Mouse (Mus musculus) liver, embryonic 15.5 days (tissue): Measurements from ENCODE around the gene Rabgap1l. TPM values are rescaled to one million over a fixed set of nuclear protein-coding genes. Genes with fewer than 3 reads are reported as not detected.

ENCODE experiments used
- ATAC-seq: fragments of 200-750 bp; cut with Nextera tagmentation; 2 replicates; pipeline ENCODE4 v1.8.0; 2017; ENCODE audit warnings: moderate number of reproducible peaks, mild to moderate bottlenecking, moderate library complexity; ENCODE audit not compliant: insufficient read depth
- H3K27ac ChIP-seq: fragments of 300-500 bp; sonication (generic); replicated peaks from 2 replicates; pipeline ENCODE4 v1.5.1; 2015; ENCODE audit warnings: mild to moderate bottlenecking, inconsistent platforms
- H3K27me3 ChIP-seq: fragments of 300-500 bp; sonication (generic); 2 replicates; pipeline ENCODE4 v1.6.1; 2015; ENCODE audit warnings: mild to moderate bottlenecking, inconsistent platforms
- H3K36me3 ChIP-seq: fragments of 300-500 bp; sonication (generic); replicated peaks from 2 replicates; pipeline ENCODE4 v1.6.1; 2015; ENCODE audit warnings: moderate library complexity, mild to moderate bottlenecking, inconsistent platforms
- H3K4me1 ChIP-seq: fragments of 300-500 bp; sonication (generic); replicated peaks from 2 replicates; pipeline ENCODE4 v1.6.1; 2015; ENCODE audit warnings: inconsistent platforms
- H3K4me2 ChIP-seq: fragments of 300-500 bp; sonication (generic); 2 replicates; pipeline ENCODE4 v1.6.1; 2015; ENCODE audit warnings: moderate library complexity, mild to moderate bottlenecking, inconsistent platforms
- H3K4me3 ChIP-seq: fragments of 300-500 bp; sonication (generic); replicated peaks from 2 replicates; pipeline ENCODE4 v1.5.1; 2015; ENCODE audit warnings: mild to moderate bottlenecking, inconsistent platforms
- H3K9ac ChIP-seq: fragments of 300-500 bp; sonication (generic); 2 replicates; pipeline ENCODE4 v1.6.1; 2015; ENCODE audit warnings: moderate library complexity, mild to moderate bottlenecking, inconsistent platforms
- H3K9me3 ChIP-seq: fragments of 300-500 bp; sonication (generic); replicated peaks from 2 replicates; pipeline ENCODE4 v1.6.1; 2016; ENCODE audit warnings: inconsistent platforms
- WGBS: fragments of 180-500 bp; shearing (Covaris S2); methylation state at CpG from one replicate; pipeline ENCODE4 v1.1.7; 2015; ENCODE audit warnings: mixed read lengths; ENCODE audit not compliant: insufficient replicate concordance; 5-methylcytosine and 5-hydroxymethylcytosine counted together
- polyA plus RNA-seq: library from polyadenylated mRNA; unstranded; fragments of >200 nt; fragmentation: Nextera tagmentation; extraction: Ambion mirVana; gene quantifications from 2 replicates; pipeline ENCODE4 v1.2.1, GENCODE M21; 2015

The Rabgap1l gene
- polyA plus RNA-seq, 1 experiment from 2014 or later: 26.7 TPM

DNA sequence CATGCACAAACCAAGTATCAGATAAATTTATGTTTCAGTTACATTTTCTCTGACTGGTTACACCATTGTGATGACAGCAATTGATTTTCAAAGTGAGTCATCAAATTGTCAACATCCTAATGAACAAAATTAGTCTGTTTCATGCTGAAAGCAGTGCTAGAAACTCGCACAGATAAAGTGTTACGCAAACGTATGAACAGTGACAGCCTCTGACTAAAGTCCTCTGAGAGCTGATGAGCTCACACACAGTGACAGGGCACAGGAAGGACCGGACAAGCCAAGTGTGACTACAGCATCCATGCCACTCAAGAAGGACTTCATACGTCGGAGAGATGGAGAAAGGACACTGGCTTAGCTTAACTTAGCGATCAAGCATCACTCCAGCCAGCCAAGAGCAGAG lies 419.7 kb downstream of the Rabgap1l start:
- Histone ChIP-seq H3K4me2 (no peak overlapping the region), H3K36me3 (no peaks in the 10 kb centered on the region), H3K9me3 (no peaks in the 10 kb centered on the region), H3K27me3 (no peaks in the 10 kb centered on the region), H3K4me3 (no peak overlapping the region), H3K4me1 (0 out of 2 replicates have a peak, but pooled peaks cover 4% of the 10 kb centered on the region), H3K27ac (no peak overlapping the region), H3K9ac (no peak overlapping the region)
- 66% methylated on average over 7 of the region's 7 CpGs for WGBS
- ATAC-seq: peak; percentile 54; the same call in 1 of the 2 replicates

DNA sequence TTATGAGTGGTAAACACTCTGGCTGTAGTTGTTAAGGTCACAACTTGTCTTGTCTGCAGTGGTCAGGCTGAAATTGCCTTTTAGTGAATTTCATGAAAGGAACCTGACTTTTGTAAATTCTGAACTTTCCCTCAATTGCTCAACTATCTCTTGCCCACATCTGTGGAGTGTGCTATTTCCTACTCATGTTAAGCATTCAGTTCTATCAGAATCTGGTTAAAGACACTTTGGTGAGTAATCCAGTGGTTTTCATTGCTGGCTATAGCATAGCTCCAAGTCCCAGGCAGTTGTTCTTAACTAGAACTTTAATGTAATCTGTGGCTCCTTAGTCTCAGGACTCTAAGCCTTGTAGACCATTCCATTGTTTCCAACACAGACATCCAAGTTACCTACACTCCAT lies 421.3 kb downstream of the Rabgap1l start:
- no peak overlapping the region for H3K27ac ChIP-seq
- no peaks in the 10 kb centered on the region for H3K36me3 ChIP-seq
- H3K4me3 ChIP-seq: no peak overlapping the region
- no peak for ATAC-seq
- H3K4me1 ChIP-seq: 0 out of 2 replicates have a peak, but pooled peaks cover 4% of the 10 kb centered on the region
- H3K9me3 ChIP-seq: no peaks in the 10 kb centered on the region
- H3K4me2 ChIP-seq: no peak overlapping the region
- no peaks in the 10 kb centered on the region for H3K27me3 ChIP-seq
- no peak overlapping the region for H3K9ac ChIP-seq

DNA sequence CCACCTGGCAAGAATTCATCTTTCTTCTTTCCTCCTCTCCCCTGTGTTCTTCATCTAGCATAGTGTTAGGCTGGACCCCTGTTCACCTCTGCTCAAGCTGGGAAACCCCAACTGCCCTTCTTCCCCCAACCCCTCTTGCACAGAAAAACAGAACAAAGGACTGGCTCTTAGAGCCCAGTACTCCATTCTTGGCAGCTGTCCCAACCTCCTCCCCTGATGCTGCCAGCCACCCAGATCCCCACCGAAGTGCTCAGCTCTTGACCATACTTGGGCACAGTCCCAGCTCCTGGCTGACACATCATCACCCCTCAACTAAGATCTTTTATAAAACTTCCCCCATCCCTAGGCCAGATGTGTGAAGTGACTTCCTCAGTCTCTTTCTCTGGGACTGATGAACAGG lies 422.5 kb downstream of the Rabgap1l start:
- H3K4me1 ChIP-seq: 0 out of 2 replicates have a peak, but pooled peaks cover 4% of the 10 kb centered on the region
- H3K27ac ChIP-seq: no peak overlapping the region
- H3K27me3 ChIP-seq: no peaks in the 10 kb centered on the region
- H3K36me3 ChIP-seq: no peaks in the 10 kb centered on the region
- no peak for ATAC-seq
- no peak overlapping the region for H3K4me3 ChIP-seq
- no peaks in the 10 kb centered on the region for H3K9me3 ChIP-seq
- H3K9ac ChIP-seq: no peak overlapping the region
- 82% methylated on average over 1 of the region's 1 CpGs for WGBS
- H3K4me2 ChIP-seq: no peak overlapping the region

DNA sequence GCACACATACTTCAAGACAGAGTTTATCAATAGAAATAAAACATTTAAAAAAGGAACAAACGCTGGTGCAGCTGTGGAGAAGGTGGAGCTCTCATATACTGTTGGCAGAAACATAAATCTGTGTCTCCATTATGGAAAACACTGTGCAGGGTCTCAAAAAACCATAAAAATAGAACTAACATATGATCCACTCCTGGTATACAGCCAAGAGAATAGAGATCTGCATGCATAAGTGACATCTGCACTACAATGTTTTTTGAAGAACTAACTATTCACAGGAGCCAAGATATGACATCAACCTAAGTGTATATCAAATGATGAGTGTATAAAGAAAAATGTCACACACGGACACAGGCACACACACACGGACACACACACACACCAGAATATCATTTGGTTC lies 426.4 kb downstream of the Rabgap1l start:
- WGBS: 67% methylated on average over 3 of the region's 3 CpGs
- Histone ChIP-seq H3K9me3 (no peaks in the 10 kb centered on the region), H3K4me2 (no peak overlapping the region), H3K36me3 (no peaks in the 10 kb centered on the region), H3K4me3 (no peak overlapping the region), H3K27ac (no peak overlapping the region), H3K4me1 (no peaks in the 10 kb centered on the region), H3K27me3 (no peaks in the 10 kb centered on the region), H3K9ac (no peak overlapping the region)
- ATAC-seq: no peak

DNA sequence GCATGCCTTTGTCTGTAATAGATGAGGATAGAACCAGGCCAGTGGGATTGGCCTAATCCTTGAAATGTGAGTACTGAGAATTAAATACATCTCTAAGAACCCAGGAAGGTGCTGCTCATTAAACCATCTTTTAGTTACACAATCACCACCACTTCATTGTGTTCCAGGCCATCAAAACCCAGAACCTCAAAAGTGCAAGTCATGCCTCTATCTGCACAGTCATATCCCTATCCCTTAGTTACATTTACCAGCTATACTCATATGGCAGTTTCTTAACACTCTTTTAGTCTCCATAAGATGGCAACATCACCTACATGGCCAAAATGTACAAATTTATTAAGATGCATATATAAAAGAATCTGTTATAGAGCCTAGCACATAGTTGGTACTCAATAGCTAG lies 435.7 kb downstream of the Rabgap1l start:
- Histone ChIP-seq H3K4me2 (no peak overlapping the region), H3K27me3 (no peaks in the 10 kb centered on the region), H3K4me3 (no peak overlapping the region), H3K9me3 (no peaks in the 10 kb centered on the region), H3K36me3 (no peaks in the 10 kb centered on the region), H3K27ac (no peak overlapping the region), H3K9ac (no peak overlapping the region), H3K4me1 (peaks cover 2% of the 10 kb centered on the region; the same call in 1 of the 2 replicates)
- peak; percentile 47 for ATAC-seq

DNA sequence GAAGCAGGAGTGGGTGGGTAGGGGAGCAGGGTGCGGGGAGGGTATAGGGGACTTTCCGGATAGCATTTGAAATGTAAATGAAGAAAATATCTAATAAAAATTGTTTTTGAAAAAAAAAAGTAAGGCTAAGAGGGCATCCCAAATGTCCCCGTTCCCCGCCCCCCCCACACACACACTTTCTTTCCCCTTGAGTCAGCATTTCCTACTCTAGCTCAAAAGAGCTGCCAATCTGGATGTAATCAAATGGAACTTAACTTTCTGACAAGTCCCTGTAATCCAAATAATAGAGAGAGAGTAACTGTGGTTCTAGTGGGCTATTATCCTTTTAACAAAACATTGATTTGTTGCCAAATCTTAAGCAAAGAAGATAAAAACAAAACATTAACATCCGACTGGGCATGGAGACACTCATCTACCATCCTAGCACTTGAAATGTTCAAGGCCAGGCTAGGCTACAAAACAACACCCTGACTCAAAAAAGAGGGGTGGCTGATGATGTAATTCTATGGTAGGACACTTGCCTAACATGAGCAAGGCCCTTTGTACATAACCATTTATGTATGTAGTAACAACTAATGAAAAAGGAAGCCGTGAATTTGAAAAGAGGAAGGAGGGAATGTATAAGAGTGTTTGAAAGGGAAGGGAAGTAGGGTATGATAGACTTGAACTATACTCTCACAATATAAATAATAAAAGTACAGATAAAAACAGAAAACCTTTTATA lies 439.1 kb downstream of the Rabgap1l start:
- no peaks in the 10 kb centered on the region for H3K9me3 ChIP-seq
- H3K4me1 ChIP-seq: peaks cover 7% of the 10 kb centered on the region; the same call in 1 of the 2 replicates
- H3K36me3 ChIP-seq: no peaks in the 10 kb centered on the region
- no peak overlapping the region for H3K4me3 ChIP-seq
- WGBS: 79% methylated on average over 6 of the region's 6 CpGs
- H3K9ac ChIP-seq: no peak overlapping the region
- no peak for ATAC-seq
- H3K27me3 ChIP-seq: no peaks in the 10 kb centered on the region
- H3K4me2 ChIP-seq: no peak overlapping the region
- no peak overlapping the region for H3K27ac ChIP-seq

DNA sequence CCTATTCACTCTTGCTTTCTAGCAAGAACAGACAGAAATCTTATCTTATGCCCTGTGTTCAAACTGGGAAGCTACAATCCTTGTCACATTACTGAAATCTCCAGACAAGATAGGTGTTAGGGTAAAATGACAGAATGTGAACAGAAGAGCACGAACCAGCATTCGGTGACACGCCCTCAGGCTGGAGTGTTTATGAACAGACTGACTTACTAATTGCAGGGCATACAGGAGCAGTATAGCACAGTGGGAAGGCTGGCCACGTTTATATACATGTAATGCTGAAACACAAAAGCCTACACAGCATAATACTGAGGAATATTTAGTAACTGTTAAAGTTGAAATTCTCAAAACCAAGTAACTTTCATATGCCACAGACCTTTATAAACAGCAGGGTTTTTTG lies 440.7 kb downstream of the Rabgap1l start:
- WGBS: 46% methylated on average over 4 of the region's 4 CpGs
- no peak overlapping the region for H3K4me3 ChIP-seq
- peaks cover 7% of the 10 kb centered on the region; the same call in 1 of the 2 replicates for H3K4me1 ChIP-seq
- ATAC-seq: no peak
- no peaks in the 10 kb centered on the region for H3K27me3 ChIP-seq
- no peak overlapping the region for H3K9ac ChIP-seq
- H3K27ac ChIP-seq: no peak overlapping the region
- no peaks in the 10 kb centered on the region for H3K36me3 ChIP-seq
- no peak overlapping the region for H3K4me2 ChIP-seq
- no peaks in the 10 kb centered on the region for H3K9me3 ChIP-seq

DNA sequence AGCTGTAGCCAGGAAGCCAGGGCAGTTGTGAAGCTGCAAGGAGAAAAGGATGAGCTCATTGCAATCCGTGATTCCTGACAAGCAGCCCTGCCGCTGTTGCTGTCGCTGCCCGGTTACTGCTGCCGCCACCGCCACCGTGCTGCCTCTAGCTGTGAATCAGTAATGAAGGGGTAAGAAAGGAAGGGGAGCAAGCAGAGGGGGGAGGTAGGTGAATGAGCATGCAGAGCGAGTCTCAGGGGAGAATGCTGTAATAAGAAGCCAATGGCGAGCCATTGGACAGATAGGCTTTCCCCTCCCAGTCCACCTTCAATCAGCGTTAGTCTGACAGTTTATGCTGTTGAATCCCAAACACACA lies 441.2 kb downstream of the Rabgap1l start:
- Histone ChIP-seq H3K9me3 (no peaks in the 10 kb centered on the region), H3K27me3 (no peaks in the 10 kb centered on the region), H3K9ac (no peak overlapping the region; the same call in 1 of the 2 replicates), H3K4me2 (peak overlapping the region; percentile 49), H3K4me1 (peaks cover 7% of the 10 kb centered on the region; the same call in 1 of the 2 replicates), H3K36me3 (no peaks in the 10 kb centered on the region), H3K27ac (no peak overlapping the region), H3K4me3 (no peak overlapping the region)
- 10% methylated on average over 10 of the region's 10 CpGs for WGBS
- ATAC-seq: no peak

DNA sequence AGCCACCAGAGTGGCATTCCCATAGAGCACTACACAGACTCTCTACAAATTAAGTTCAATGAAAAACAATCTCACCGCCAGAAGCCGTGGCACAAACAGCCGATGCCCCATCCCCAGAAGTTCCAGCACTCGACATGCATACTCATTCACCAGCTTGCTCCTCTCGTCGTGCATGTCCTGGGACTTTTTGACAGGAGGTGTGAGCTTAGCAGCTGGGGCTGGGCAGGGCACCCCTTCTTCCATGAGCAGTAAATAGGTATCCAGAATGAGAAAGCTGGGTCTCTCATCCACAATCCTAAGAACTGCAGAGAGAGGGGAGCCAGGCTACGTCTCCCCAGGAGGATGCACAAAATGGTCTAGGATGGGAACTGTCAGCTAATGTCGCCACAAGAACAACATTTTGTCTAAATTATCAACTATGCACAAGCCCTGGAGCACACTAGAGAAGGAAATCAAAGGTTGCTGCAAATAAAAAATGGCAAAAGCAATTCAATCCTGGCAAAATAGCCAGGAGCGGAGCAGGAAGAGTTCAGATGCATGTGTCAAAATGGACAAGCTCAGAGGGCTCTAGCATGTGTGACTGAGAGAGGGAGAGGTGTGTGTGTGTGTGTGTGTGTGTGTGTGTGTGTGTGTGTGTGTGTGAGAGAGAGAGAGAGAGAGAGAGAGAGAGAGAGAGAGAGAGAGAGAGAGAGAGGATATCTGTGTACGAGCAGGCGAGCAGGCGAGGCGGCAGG lies 441.7 kb downstream of the Rabgap1l start:
- ATAC-seq: no peak
- Histone ChIP-seq H3K4me3 (no peak overlapping the region), H3K27ac (no peak overlapping the region), H3K36me3 (no peaks in the 10 kb centered on the region), H3K9me3 (no peaks in the 10 kb centered on the region), H3K9ac (no peak overlapping the region), H3K4me1 (peaks cover 7% of the 10 kb centered on the region; the same call in 1 of the 2 replicates), H3K27me3 (no peaks in the 10 kb centered on the region), H3K4me2 (peak overlapping the region; percentile 49)
- WGBS: 49% methylated on average over 12 of the region's 13 CpGs

DNA sequence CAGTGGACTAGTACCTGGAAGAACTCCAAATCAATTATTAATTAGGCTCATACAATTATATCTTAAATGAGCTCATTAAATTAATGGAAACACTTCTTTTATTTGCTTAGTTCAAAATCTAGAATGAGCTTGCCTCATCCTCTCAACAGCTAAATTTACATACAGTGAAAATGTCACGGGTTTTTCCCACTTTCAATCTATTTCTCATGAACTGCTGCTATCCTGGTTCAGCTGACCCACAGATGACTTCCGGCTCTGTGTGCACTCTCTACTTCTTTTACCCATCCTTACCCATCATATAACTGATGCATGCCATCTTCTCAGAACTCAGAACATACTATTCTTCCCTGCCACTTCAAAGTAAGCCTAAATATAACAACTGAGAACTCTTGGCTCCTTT lies 452.4 kb downstream of the Rabgap1l start:
- WGBS: 72% methylated on average over 2 of the region's 2 CpGs
- no peak for ATAC-seq
- Histone ChIP-seq H3K4me3 (no peak overlapping the region), H3K27me3 (no peaks in the 10 kb centered on the region), H3K36me3 (no peaks in the 10 kb centered on the region), H3K27ac (no peak overlapping the region), H3K9me3 (no peaks in the 10 kb centered on the region), H3K4me2 (no peak overlapping the region), H3K9ac (no peak overlapping the region), H3K4me1 (no peaks in the 10 kb centered on the region)

DNA sequence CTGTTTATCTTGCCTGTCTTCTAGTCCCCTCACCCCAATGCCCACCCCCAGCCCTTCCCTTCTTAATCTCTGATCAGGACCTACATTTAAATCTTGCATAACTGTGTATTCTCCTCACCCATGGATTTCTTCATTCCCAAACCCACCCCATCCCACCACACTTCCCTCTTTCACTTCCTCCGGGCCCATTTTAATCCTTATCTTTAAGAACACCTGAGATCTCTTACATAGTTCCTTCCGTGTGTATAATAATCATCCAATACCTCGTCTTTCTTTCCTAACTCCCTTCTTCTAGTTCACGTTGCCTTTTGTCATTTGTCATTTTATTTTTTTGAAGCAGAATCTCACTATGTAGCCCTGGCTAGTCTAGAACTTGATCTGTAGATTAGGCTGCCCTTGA lies 453.6 kb downstream of the Rabgap1l start:
- no peaks in the 10 kb centered on the region for H3K36me3 ChIP-seq
- H3K27ac ChIP-seq: no peak overlapping the region
- no peaks in the 10 kb centered on the region for H3K4me1 ChIP-seq
- no peaks in the 10 kb centered on the region for H3K9me3 ChIP-seq
- H3K27me3 ChIP-seq: no peaks in the 10 kb centered on the region
- no peak overlapping the region for H3K9ac ChIP-seq
- no peak overlapping the region for H3K4me2 ChIP-seq
- WGBS: 13% methylated on average over 4 of the region's 4 CpGs
- no peak overlapping the region for H3K4me3 ChIP-seq
- no peak for ATAC-seq
